Mouse (Mus musculus) left cerebral cortex, postnatal 25 days (tissue): ENCODE measurements at regions not wholly inside any gene's neighbourhood (a gene's known extent, or its start where the extent isn't known, plus 50 kb on each side); places are given as distances from the start of the nearest gene placed in this dataset.

Source experiments
- DNase-seq, 2 experiments: peaks; one replicate each; pipeline ENCODE4 v3.0.0; 2022; ENCODE audit warnings: low spot score in 2 of 2, mixed read lengths in 1 of 2
- intact Hi-C: fragments of 180-260 bp; cut with DNase I; formaldehyde crosslinking; loops from one replicate; pipeline ENCODE4 v1.15.1; 2025

DNA sequence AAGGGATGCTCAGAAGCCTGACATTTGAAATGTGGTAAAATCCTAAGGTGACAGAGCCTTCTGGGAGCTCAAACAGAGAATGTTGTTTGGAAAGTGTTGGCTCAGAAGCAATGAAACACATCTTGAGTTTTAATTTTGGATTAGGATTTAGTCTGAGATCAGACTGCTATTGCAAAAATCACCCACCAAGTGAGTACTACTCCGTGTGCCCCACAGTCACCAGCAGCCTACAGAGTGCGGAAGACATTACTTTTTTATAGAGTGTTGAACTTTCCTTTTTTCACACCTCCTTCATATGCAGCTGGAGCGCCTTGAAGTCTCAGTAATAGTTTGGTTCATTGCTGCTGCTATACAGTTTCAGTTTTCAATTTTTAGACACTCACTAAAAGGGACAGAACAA is 805.1 kb upstream of the Pcdh17 start:
- intact Hi-C loops: loop anchor here (1.0 kb wide), 1 partner anchor 391 kb away; no protein-coding TSS in a partner anchor
- peak; percentile 28 to 91 for DNase-seq

DNA sequence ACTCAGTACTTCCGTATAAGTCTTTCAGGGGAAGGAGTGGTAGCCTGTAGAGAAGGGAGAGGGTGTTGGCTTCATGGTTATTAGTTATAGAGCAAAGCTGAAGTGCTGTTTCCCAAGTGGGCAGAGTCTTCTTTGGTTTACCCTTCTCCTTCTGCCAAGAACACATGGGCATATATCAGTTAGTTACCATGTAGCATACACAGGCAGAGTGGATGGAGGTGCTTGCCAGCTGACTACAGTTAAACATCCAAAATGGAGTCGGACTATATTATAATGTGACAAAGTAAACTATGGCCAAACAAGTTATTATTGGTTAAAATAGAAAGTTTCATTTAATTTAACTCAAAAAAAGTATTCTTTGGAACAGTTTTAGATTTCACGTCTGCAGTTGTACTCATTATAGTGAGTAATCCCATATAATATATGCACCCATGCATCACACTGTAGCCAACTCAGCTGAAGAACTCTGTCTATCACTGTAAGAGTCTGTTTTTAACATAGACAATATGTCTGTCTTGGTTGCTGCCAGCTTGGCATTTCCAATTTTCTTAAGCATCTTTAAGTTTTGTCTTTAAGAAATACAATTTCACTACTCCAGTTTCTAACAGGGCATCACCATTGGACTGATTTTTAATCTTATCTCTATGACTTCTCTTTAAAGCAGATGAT is 803.4 kb upstream of the Pcdh17 start:
- peak in 1 of 2 experiments; percentile 65 for DNase-seq
- intact Hi-C loops: no loop called here

GRCm38 (mm10) chr14:83648643-83649042 is 794.7 kb upstream of the Pcdh17 start:
- intact Hi-C loops: no loop called here
- DNase-seq: no peak

DNA sequence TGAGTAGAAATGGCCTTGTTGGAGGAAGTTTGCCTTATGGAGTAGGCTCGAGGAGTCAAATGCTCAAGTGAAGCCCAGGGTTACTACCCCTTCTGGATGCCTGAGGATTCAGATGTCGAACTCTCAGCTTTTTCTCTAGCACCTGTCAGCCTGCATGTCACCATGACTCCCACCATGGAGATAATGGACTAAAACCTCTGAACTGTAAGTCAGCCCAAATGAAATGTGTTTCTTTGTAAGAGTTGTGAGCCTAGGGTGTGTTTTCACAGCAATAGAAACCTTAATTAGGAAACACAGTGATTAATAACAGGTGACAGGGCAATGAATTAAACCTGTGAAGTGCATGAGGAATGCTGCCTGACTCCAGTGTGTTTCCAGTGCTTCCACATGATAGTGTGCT is 779.3 kb upstream of the Pcdh17 start:
- intact Hi-C loops: no loop called here

More for the DNA sequence above, 779.3 kb upstream of the Pcdh17 start:
- DNase-seq: no peak
